Mouse (Mus musculus) heart, postnatal 14 days (tissue): ENCODE measurements at regions not wholly inside any gene's neighbourhood (a gene's known extent, or its start where the extent isn't known, plus 50 kb on each side); places are given as distances from the start of the nearest gene placed in this dataset.

Source experiments
- DNase-seq, 2 experiments: peaks; one replicate each; pipeline ENCODE4 v3.0.0; 2021 to 2022
- intact Hi-C: fragments of 180-260 bp; cut with DNase I; formaldehyde crosslinking; loops from one replicate; pipeline ENCODE4 v1.15.1; 2025

GRCm38 (mm10) chr4:52213363-52213762 is 225.7 kb upstream of the Smc2 start:
- intact Hi-C loops = no loop called here

More at GRCm38 (mm10) chr4:52213363-52213762, 225.7 kb upstream of the Smc2 start:
- no peak for DNase-seq
